Mouse (Mus musculus) heart, postnatal 0 days (tissue): ENCODE data around the gene Adra2a.

Source experiments
- CTCF ChIP-seq: IDR thresholded peaks from 2 replicates; pipeline ENCODE4 v1.5.1; 2016; ENCODE audit warnings: antibody characterized with exemption, control low read depth, low read depth
- EP300 ChIP-seq: IDR thresholded peaks from 2 replicates; pipeline ENCODE4 v1.6.1; 2016; ENCODE audit warnings: antibody characterized with exemption, low read depth

- TF ChIP-seq CTCF (no peak), EP300 (no peak)
Observed at GRCm38 (mm10) chr19:54051651-54052050, 7.7 kb downstream of the Adra2a start.
